Mouse (Mus musculus): ENCODE data around the gene Cdc37.

DNA sequence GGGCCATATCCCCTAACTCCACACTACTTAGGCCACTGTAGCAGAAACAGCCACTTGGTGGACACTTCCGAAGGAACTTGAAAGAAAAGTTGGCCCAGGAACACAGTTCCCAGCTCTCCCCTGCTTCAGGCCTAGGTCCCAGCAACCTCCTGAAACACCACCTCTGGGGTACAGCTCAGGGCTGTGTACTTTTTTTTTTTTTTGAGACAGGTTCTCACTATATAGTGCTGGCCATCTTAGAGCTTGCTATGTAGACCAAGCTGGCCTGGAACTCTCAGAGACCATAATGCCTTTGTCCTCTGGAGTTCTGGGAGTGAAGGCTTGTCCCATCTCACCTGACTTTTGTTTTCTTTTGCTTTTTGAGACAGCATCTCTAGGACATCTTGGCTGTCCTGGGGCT, 19.4 kb upstream of the Cdc37 start:
- TF ChIP-seq GATA1 (IDR thresholded peaks at IDR 0.05; ENCODE audit: low read length) (no peak), TAL1 (IDR thresholded peaks at IDR 0.05; ENCODE audit: low read length) (no peak)
